Mouse (Mus musculus) kidney, postnatal 36 days (tissue): Measurements from ENCODE around the gene Spsb1.
A peak's percentile ranks its signal among the peaks of the same experiment; 100 is the strongest.

Experiments
- DNase-seq, 2 experiments: peaks; one replicate each; pipeline ENCODE4 v3.0.0; 2021 to 2022; ENCODE audit warnings: mixed read lengths in 2 of 2

Gene Spsb1

DNA sequence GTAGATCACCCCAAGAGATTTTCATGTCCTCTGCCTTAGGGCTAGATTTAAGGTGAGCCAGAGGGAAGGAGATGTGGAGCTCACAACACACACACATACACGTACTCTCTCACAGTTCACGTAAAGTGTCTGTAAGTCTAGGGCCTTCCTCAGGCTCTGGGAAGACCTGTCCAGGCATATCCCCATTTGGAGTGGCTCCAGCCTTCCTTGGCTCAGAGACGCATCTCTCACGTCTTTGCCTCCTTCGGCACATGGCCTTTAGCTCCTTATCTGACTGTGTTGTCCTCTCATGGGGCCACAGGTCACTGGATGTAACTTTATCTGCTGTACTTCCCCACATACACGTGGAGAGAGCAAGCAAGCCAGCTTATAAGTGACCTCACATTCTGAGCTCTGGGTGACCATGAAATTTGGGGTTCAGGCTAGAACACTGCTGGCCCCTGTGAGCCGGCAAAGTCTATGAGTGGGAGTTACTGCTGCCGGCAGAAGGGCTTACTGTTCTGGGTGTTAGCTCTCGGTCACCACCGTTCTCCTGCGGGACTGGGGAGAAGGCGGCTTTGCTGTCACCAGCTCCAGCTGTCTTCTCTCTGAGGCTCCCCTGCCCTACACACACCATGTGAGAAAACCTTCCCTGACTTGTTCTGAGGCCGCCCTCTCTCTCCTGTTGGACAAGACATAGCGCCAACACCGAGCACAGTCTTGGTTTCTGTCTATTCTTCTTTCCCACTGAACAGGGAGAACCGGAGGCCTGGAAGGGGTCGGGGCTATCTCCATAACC, 72.5 kb downstream of the Spsb1 start:
- no peak for DNase-seq

- no peak for DNase-seq
These were observed 73.9 kb downstream of the Spsb1 start for GRCm38 (mm10) chr4:149880908-149881307.

DNA sequence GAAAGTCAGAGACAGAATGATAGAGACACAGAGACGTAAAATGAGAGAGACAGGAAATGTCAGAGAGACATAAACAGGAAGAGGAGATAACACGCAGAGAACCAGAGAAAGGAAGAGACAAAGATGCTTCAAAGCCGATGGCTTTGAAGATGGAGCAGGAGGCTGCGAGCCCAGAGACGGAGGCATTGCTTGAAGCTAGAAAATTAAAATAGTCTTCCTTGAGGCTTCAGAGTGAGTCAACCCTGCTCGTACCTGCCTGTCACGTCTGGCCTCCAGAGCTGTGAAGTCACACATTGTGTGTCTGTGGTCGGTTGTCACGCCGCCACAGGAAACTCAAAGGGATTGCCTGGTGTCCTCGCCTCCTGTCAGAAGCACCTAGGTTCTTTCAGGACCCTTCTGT, 74.9 kb downstream of the Spsb1 start:
- DNase-seq, result no peak

GRCm38 (mm10) chr4:149878021-149878449, 76.8 kb downstream of the Spsb1 start:
- peak in 1 of 2 experiments; percentile 17 for DNase-seq

GRCm38 (mm10) chr4:149877202-149877601, 77.6 kb downstream of the Spsb1 start:
- DNase-seq, result peak in 1 of 2 experiments; percentile 1

DNA sequence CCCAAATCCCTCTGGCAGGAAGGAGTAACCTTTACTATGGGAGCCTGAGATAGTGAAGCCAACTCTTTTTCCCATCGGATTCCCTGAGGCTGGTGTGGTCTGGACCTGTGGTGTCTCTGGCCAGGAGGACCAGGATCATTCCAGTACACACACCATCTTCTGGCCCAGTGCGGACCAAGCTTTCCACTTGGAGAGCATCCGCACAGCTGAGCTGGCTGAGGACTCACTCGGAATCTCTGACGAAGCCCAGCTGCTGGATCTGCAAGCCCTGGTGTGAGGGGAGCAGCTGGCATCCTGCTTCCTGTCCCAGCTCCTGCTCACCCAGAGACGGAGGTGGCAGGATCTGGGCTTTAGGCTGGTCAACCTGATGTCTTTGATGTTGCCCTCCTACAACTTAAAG, 78.1 kb downstream of the Spsb1 start:
- DNase-seq, result peak in 1 of 2 experiments; percentile 47

GRCm38 (mm10) chr4:149875986-149876501, 78.8 kb downstream of the Spsb1 start:
- peak in 1 of 2 experiments; percentile 33 for DNase-seq

GRCm38 (mm10) chr4:149875296-149875695, 79.5 kb downstream of the Spsb1 start:
- peak; percentile 20 to 70 for DNase-seq

GRCm38 (mm10) chr4:149872236-149872635, 82.6 kb downstream of the Spsb1 start:
- DNase-seq, result no peak

GRCm38 (mm10) chr4:149871582-149871981, 83.3 kb downstream of the Spsb1 start:
- no peak for DNase-seq

GRCm38 (mm10) chr4:149871014-149871413, 83.8 kb downstream of the Spsb1 start:
- DNase-seq, result peak in 1 of 2 experiments; percentile 30

GRCm38 (mm10) chr4:149870412-149870811, 84.4 kb downstream of the Spsb1 start:
- peak in 1 of 2 experiments; percentile 34 for DNase-seq

DNA sequence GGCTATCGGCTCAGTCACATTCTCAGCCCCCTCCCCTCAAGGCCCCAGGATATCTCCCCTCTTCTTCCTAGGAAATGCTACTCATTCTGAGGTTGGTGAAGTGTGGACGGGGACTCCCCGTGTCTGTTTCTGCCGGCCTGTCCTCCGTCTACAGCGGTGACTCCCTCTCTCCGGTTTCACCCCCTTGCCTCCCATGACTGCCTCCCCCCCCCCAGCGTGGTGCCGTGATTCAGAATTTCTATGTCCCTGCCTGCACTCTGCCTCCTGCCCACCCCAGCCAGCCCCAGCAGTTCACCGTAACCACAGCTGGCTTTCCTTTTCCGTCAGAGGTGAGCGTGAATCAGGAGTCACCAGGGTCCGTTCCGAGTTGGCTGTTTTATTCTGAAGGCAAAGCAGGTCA, 86.1 kb downstream of the Spsb1 start:
- DNase-seq, result no peak

DNA sequence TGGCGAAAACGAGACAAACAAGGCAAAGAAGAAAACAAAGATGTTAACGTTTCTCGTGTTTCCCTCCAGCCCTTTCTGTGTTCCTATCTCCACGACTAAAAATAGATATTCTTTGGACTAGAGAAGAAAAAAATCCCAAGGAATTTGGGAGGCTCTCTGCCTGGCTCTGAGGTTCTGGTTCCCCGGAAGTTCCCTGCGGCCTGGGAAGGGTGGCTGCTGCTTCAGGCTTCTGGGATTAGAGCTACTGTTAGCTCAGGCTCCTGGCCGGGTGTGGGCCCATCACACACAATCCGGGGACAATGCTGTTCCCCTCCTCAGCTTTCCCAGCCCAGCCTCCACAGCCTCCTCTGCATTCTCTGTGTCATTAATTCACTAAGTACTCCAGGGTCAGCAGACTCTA, 86.8 kb downstream of the Spsb1 start:
- DNase-seq, result no peak

DNA sequence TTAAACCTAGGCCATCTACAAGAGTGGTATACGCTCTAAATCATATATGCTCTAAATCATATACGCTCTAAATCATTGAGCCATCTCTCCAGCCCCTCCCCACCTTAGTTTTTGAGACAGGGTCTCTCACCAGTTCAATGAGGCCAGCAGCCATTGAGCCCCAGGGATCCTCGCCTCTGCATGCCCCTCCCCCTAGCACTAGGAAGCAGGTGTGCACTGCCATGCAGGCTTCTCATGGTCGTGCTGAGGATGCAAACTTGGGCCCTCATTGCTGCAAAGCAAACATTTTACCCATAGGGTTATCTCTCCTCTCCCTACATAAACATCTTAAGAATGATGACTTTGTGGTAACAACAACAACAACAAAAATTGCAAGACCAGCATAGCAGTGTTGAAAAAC, 87.5 kb downstream of the Spsb1 start:
- no peak for DNase-seq

GRCm38 (mm10) chr4:149864395-149864794, 90.4 kb downstream of the Spsb1 start:
- no peak for DNase-seq

GRCm38 (mm10) chr4:149863522-149863921, 91.3 kb downstream of the Spsb1 start:
- DNase-seq, result no peak

DNA sequence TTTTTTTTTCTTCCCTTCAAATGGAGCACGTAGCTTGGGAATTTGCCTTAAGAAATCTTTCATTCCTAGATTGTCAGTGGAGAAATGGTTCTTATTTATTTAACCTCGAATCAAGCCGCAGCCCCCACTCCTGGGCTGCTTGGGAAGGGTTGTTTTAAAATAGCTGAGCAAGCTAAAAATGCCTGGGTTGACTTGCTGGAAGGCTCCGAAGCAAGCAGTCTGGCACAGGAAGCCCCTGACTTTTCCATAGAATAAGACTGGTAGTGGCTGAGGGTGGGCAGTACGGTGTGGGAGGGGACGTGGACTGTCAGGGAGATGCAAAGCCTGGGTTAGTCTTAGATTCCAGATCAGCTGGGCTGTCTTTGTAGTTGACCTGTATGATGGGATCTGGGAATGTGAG, 94.5 kb downstream of the Spsb1 start:
- DNase-seq, result no peak

- no peak for DNase-seq
These were observed 96.3 kb downstream of the Spsb1 start for GRCm38 (mm10) chr4:149858584-149858983.

GRCm38 (mm10) chr4:149858097-149858496, 96.7 kb downstream of the Spsb1 start:
- no peak for DNase-seq

- DNase-seq, result no peak
These were observed 97.2 kb downstream of the Spsb1 start for GRCm38 (mm10) chr4:149857688-149858087.

DNA sequence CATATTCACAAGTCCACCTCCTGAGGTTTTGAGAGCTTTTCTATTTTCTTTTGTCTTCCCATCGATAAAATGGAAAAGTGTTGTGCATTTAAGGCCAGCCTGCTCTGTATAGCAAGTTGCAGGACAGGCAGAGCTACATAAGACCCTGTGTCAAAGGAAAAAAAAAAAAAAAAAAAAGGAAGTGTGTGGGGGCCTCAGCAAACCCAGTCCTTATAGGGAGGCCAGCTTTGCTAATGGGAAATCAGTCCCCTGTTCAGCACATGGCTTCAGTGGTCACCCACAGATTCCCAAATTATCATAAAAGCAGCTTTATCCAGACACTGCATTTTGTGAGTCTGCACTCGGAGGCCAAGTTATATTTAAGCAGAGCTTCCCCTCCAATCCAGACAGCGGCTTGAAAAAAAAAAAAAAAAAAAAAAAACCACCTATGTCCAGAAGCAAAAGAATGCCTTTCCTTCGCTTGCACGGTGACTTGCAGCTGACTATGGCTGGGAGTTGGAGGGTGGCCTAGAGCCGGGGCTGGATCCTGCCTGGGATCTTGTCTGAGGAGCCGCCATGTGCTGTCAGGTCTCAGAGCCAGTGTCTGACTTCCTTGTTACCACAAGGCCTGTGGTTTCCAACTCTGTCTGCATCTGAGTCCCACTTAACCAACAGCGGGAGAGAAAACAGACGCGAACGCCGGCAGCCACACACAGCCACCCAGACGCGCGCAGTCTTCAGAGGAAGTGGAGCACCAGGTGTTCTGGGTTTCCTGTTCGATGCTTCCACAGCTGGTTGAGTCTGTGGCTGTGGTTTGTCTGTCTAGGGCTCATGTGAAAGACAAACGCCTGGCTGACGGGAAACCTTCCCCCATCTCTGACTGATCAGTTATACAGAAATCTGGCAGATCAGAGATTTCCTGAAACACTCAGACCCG, 98.7 kb downstream of the Spsb1 start:
- DNase-seq, result no peak

- DNase-seq, result no peak
These were observed 99.5 kb downstream of the Spsb1 start for GRCm38 (mm10) chr4:149855180-149855891.
